Mouse (Mus musculus): Measurements from ENCODE around the gene Ces2g.

Gene Ces2g

GRCm38 (mm10) chr8:104961537-104961961, at the start of gene Ces2g:
Gene Ces2g (plus strand): TSS chr8:104961718.
- no peak for DNase-seq

- DNase-seq: no peak
Observed at GRCm38 (mm10) chr8:104925972-104926596, 35.4 kb upstream of the Ces2g start, which contains the start of gene Ces2e. Gene Ces2e (plus strand): TSS chr8:104926260.

- no peak for DNase-seq
Observed at GRCm38 (mm10) chr8:104927301-104927700, 34.2 kb upstream of the Ces2g start.

GRCm38 (mm10) chr8:104944665-104945064, 16.9 kb upstream of the Ces2g start:
- no peak for DNase-seq

GRCm38 (mm10) chr8:104947056-104947455, 14.5 kb upstream of the Ces2g start, which contains the start of gene Ces2f:
Gene Ces2f (plus strand): TSS chr8:104947356.
- no peak for DNase-seq

- no peak for DNase-seq
Observed at GRCm38 (mm10) chr8:104949031-104949430, 12.5 kb upstream of the Ces2g start.

GRCm38 (mm10) chr8:104962229-104962901, 847 bp downstream of the Ces2g start:
- DNase-seq: no peak

GRCm38 (mm10) chr8:104963375-104963894, 1.9 kb downstream of the Ces2g start:
- no peak for DNase-seq

GRCm38 (mm10) chr8:104984126-104984525, 22.6 kb downstream of the Ces2g start:
- DNase-seq: no peak

GRCm38 (mm10) chr8:104984942-104985341, 23.4 kb downstream of the Ces2g start:
- DNase-seq: no peak

- DNase-seq: no peak
Observed at GRCm38 (mm10) chr8:104998191-104998590, 36.7 kb downstream of the Ces2g start.

GRCm38 (mm10) chr8:104999183-104999582, 37.7 kb downstream of the Ces2g start:
- DNase-seq: no peak

- no peak for DNase-seq
Observed at GRCm38 (mm10) chr8:105000586-105000985, 39.1 kb downstream of the Ces2g start, which contains the start of gene Ces2h. Gene Ces2h (plus strand): TSS chr8:105000853.

GRCm38 (mm10) chr8:105010000-105010399, 48.5 kb downstream of the Ces2g start:
- DNase-seq: no peak

- peak in 1 of 2 experiments; percentile 2 for DNase-seq
Observed at GRCm38 (mm10) chr8:105011136-105011535, 49.6 kb downstream of the Ces2g start.

- DNase-seq: no peak
Observed at GRCm38 (mm10) chr8:105014391-105014790, 52.9 kb downstream of the Ces2g start.
